Mouse (Mus musculus): ENCODE measurements around the gene Ccdc84. TPM values are rescaled to one million over a fixed set of nuclear protein-coding genes. Genes with fewer than 3 reads are reported as not detected.
"Not testable (repeated sequence)": the region's sequence is repeated elsewhere in the genome, so short reads cannot be mapped to it uniquely, and the experiment has no call there.

The Ccdc84 gene
- polyA plus RNA-seq, 1 experiment from 2014 or later, result 35.7 TPM

DNA sequence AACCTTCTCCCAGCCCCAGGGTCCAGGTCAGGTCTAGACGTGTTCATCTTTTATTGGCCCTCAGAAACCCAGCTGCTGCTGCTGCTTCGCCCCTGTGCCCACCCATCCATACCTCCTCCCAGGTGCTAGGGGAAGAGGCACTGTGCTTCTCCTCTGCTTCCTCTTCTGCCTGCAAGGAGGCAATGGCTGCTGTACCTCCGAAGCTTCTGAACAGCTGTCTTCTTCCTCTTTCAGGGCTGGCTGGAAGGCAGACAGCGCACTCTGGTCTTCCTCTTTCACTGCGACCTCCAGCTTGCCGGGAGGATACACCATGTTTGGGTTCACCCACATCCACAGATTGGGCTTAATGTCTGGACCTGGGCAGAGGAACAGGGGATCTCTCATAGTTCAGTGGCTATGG is 17.4 kb upstream of the Ccdc84 start:
- Histone ChIP-seq H3K27me3 (ENCODE audit: control insufficient read depth, insufficient read depth, low read depth, low read length) (no peaks in the 10 kb centered on the region), H3K9ac (ENCODE audit: low read depth, low read length) (no peak overlapping the region), H3K36me3 (ENCODE audit: control insufficient read depth, insufficient read depth, low read length) (no peaks in the 10 kb centered on the region), H3K4me3 (ENCODE audit: low read depth, low read length) (no peak overlapping the region), H3K9me3 (replicated peaks; ENCODE audit: control insufficient read depth, low read length, poor library complexity, severe bottlenecking) (no peaks in the 10 kb centered on the region), H3K27ac (ENCODE audit: low read length) (no peak overlapping the region), H3K4me2 (ENCODE audit: low read length) (no peak overlapping the region), H3K4me1 (ENCODE audit: control insufficient read depth, insufficient read depth, low read length) (no peaks in the 10 kb centered on the region)
- 87% methylated on average over 6 of the region's 6 CpGs for WGBS
- no peak for ATAC-seq

- ATAC-seq, result no peak
- H3K4me2 ChIP-seq (ENCODE audit: low read length), result no peak overlapping the region
- H3K4me1 ChIP-seq (ENCODE audit: control insufficient read depth, insufficient read depth, low read length), result no peaks in the 10 kb centered on the region
- no peak overlapping the region for H3K27ac ChIP-seq (ENCODE audit: low read length)
- no peak overlapping the region for H3K4me3 ChIP-seq (ENCODE audit: low read depth, low read length)
- no peak overlapping the region for H3K9ac ChIP-seq (ENCODE audit: low read depth, low read length)
- no peaks in the 10 kb centered on the region for H3K36me3 ChIP-seq (ENCODE audit: control insufficient read depth, insufficient read depth, low read length)
- H3K9me3 ChIP-seq (replicated peaks; ENCODE audit: control insufficient read depth, low read length, poor library complexity, severe bottlenecking), result no peaks in the 10 kb centered on the region
- no peaks in the 10 kb centered on the region for H3K27me3 ChIP-seq (ENCODE audit: control insufficient read depth, insufficient read depth, low read depth, low read length)
- 58% methylated on average over 5 of the region's 5 CpGs for WGBS
Measured at GRCm38 (mm10) chr9:44432577-44433185, 14.3 kb upstream of the Ccdc84 start.

DNA sequence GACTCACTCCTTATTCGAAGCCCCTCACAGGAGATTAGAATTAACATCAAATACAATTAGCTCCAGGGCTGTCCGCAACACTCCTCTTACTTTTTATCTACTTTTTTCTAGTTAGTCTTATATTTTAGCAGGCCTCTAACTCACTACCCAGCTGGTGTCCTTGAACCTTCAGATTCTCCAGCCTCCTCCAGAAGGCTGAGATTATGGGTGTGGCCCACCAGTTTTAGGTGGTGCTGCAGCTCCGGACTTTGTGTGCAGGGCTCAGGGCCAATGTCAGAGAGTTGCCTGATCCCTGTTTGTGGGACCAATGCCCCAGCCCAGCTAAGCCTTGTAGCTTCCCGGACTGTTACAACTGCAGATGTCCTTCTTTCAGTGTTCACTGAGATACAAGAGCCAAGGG is 5.2 kb upstream of the Ccdc84 start:
- Histone ChIP-seq H3K27me3 (ENCODE audit: control insufficient read depth, insufficient read depth, low read depth, low read length) (no peaks in the 10 kb centered on the region), H3K27ac (ENCODE audit: low read length) (no peak overlapping the region), H3K36me3 (ENCODE audit: control insufficient read depth, insufficient read depth, low read length) (no peaks in the 10 kb centered on the region), H3K9me3 (replicated peaks; ENCODE audit: control insufficient read depth, low read length, poor library complexity, severe bottlenecking) (no peaks in the 10 kb centered on the region), H3K4me2 (ENCODE audit: low read length) (no peak overlapping the region), H3K4me3 (ENCODE audit: low read depth, low read length) (no peak overlapping the region), H3K4me1 (ENCODE audit: control insufficient read depth, insufficient read depth, low read length) (peaks cover 2% of the 10 kb centered on the region; the same call in 1 of the 2 replicates), H3K9ac (ENCODE audit: low read depth, low read length) (no peak overlapping the region)
- WGBS, result 88% methylated on average over 4 of the region's 4 CpGs
- no peak for ATAC-seq

- Histone ChIP-seq H3K36me3 (ENCODE audit: control insufficient read depth, insufficient read depth, low read length) (no peaks in the 10 kb centered on the region), H3K4me1 (ENCODE audit: control insufficient read depth, insufficient read depth, low read length) (peaks cover 19% of the 10 kb centered on the region), H3K9me3 (replicated peaks; ENCODE audit: control insufficient read depth, low read length, poor library complexity, severe bottlenecking) (no peaks in the 10 kb centered on the region), H3K27me3 (ENCODE audit: control insufficient read depth, insufficient read depth, low read depth, low read length) (no peaks in the 10 kb centered on the region), H3K9ac (ENCODE audit: low read depth, low read length) (no peak overlapping the region), H3K27ac (ENCODE audit: low read length) (no peak overlapping the region), H3K4me3 (ENCODE audit: low read depth, low read length) (no peak overlapping the region), H3K4me2 (ENCODE audit: low read length) (no peak overlapping the region)
- 89% methylated on average over 5 of the region's 5 CpGs for WGBS
- no peak for ATAC-seq
Measured at GRCm38 (mm10) chr9:44420280-44420898, 2.0 kb upstream of the Ccdc84 start.

GRCm38 (mm10) chr9:44419730-44420129 is 1.4 kb upstream of the Ccdc84 start:
- not testable (repeated sequence) for H3K4me3 ChIP-seq (ENCODE audit: low read depth, low read length); H3K4me2 ChIP-seq (ENCODE audit: low read length); H3K9me3 ChIP-seq (replicated peaks; ENCODE audit: control insufficient read depth, low read length, poor library complexity, severe bottlenecking); H3K27ac ChIP-seq (ENCODE audit: low read length); H3K9ac ChIP-seq (ENCODE audit: low read depth, low read length); H3K27me3 ChIP-seq (ENCODE audit: control insufficient read depth, insufficient read depth, low read depth, low read length); ATAC-seq; H3K36me3 ChIP-seq (ENCODE audit: control insufficient read depth, insufficient read depth, low read length)
- peaks cover 19% of the 10 kb centered on the region for H3K4me1 ChIP-seq (ENCODE audit: control insufficient read depth, insufficient read depth, low read length)
- WGBS, result 97% methylated on average over 9 of the region's 9 CpGs

- Histone ChIP-seq H3K4me3 (ENCODE audit: low read depth, low read length) (peak overlapping the region; percentile 84), H3K27me3 (ENCODE audit: control insufficient read depth, insufficient read depth, low read depth, low read length) (no peaks in the 10 kb centered on the region), H3K4me1 (ENCODE audit: control insufficient read depth, insufficient read depth, low read length) (peaks cover 19% of the 10 kb centered on the region), H3K27ac (ENCODE audit: low read length) (peak overlapping the region; percentile 71), H3K36me3 (ENCODE audit: control insufficient read depth, insufficient read depth, low read length) (no peaks in the 10 kb centered on the region), H3K9me3 (replicated peaks; ENCODE audit: control insufficient read depth, low read length, poor library complexity, severe bottlenecking) (no peaks in the 10 kb centered on the region), H3K4me2 (ENCODE audit: low read length) (peak overlapping the region; percentile 89), H3K9ac (ENCODE audit: low read depth, low read length) (peak overlapping the region; percentile 97)
- peak; percentile 92 for ATAC-seq
- under 1% methylated on average over 38 of the region's 38 CpGs for WGBS
Measured at GRCm38 (mm10) chr9:44417892-44418363, 441 bp downstream of the Ccdc84 start.

DNA sequence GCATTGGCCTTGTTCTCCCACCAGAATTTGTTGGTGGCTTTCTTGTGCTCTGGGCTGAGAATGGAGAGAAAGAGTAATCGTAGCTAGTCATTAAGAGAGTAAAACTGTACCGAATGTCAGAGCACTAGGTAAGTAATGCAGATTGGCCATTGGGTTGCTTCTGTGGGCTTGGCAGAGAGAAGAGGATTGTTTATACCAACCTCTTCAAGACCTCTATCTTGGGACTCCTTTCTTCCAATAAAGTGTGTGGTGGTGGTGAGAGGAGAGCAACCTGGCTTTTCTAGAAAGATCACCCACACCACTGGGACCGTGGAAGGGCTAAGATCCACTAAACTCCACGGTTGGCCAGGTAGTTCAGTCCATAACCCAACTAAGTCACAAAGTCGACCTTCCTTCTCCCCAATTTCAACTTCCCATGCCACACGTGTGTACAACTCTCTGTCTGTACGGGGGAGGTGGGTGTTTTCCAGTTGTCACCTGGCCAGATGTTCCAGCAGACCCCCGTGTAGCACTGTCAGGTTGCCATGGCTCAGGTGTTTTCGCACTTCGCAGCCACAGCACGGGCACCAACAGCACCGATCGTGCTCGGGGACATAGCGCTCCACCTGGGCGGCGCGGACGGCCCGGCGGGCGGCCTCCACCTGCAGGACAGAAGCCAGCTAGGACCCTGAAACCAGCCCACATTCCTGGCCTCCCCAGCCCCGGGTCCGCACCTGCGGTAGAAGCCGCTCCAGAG is 1.0 kb downstream of the Ccdc84 start:
- Histone ChIP-seq H3K4me3 (ENCODE audit: low read depth, low read length) (peak overlapping the region; percentile 84), H3K4me1 (ENCODE audit: control insufficient read depth, insufficient read depth, low read length) (peaks cover 19% of the 10 kb centered on the region), H3K9me3 (replicated peaks; ENCODE audit: control insufficient read depth, low read length, poor library complexity, severe bottlenecking) (no peaks in the 10 kb centered on the region), H3K36me3 (ENCODE audit: control insufficient read depth, insufficient read depth, low read length) (0 out of 2 replicates have a peak, but pooled peaks cover 4% of the 10 kb centered on the region), H3K27ac (ENCODE audit: low read length) (peak overlapping the region; percentile 71), H3K9ac (ENCODE audit: low read depth, low read length) (peak overlapping the region; percentile 97), H3K4me2 (ENCODE audit: low read length) (peak overlapping the region; percentile 89), H3K27me3 (ENCODE audit: control insufficient read depth, insufficient read depth, low read depth, low read length) (no peaks in the 10 kb centered on the region)
- WGBS, result 8% methylated on average over 26 of the region's 26 CpGs
- ATAC-seq, result peak; percentile 76

DNA sequence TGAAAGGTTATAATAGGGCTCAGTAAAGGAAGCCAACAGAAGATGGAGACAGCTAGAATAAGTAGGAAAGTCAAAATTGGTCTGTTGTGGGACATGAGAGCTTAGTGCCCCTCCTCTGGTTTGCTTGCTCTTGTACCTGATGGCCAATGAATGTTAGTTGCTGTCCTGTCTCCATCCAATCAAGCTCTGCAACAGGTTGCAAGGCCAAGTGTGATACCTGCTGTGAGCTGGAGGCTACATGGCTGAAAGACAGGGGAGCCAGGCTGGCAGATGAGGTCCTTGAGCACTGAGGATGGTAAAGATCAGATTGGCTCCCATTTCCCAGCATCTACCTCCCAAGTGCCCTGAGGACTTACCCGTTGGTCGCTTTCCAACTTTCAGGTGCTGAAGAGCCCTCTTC is 5.6 kb downstream of the Ccdc84 start:
- Histone ChIP-seq H3K27ac (ENCODE audit: low read length) (no peak overlapping the region), H3K9me3 (replicated peaks; ENCODE audit: control insufficient read depth, low read length, poor library complexity, severe bottlenecking) (no peaks in the 10 kb centered on the region), H3K4me1 (ENCODE audit: control insufficient read depth, insufficient read depth, low read length) (peaks cover 22% of the 10 kb centered on the region), H3K36me3 (ENCODE audit: control insufficient read depth, insufficient read depth, low read length) (peaks cover 13% of the 10 kb centered on the region; the same call in 1 of the 2 replicates), H3K4me3 (ENCODE audit: low read depth, low read length) (no peak overlapping the region), H3K4me2 (ENCODE audit: low read length) (no peak overlapping the region), H3K9ac (ENCODE audit: low read depth, low read length) (no peak overlapping the region), H3K27me3 (ENCODE audit: control insufficient read depth, insufficient read depth, low read depth, low read length) (no peaks in the 10 kb centered on the region)
- 85% methylated on average over 2 of the region's 2 CpGs for WGBS
- ATAC-seq, result no peak

DNA sequence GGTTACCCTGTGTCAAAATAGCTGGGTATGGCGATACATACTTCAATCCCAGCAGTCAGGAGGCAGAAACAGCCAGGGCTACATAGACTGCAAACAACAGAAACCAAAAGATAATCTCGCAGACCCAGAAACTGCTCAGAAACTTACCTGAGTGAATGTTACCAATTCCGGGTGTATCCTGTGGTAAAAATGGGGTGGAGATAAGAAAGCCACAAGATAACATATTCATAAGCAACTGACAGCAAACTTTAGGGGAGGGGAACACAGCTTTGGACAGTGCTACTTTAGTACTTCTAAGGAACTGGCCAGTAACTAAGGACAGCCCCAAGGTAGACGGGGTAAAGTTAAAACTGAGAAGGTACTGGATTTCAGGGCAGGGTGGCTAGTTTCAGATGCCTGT is 6.1 kb downstream of the Ccdc84 start:
- H3K4me2 ChIP-seq (ENCODE audit: low read length), result no peak overlapping the region
- H3K27me3 ChIP-seq (ENCODE audit: control insufficient read depth, insufficient read depth, low read depth, low read length), result no peaks in the 10 kb centered on the region
- no peak overlapping the region for H3K27ac ChIP-seq (ENCODE audit: low read length)
- peaks cover 13% of the 10 kb centered on the region; the same call in 1 of the 2 replicates for H3K36me3 ChIP-seq (ENCODE audit: control insufficient read depth, insufficient read depth, low read length)
- no peak overlapping the region for H3K9ac ChIP-seq (ENCODE audit: low read depth, low read length)
- H3K9me3 ChIP-seq (replicated peaks; ENCODE audit: control insufficient read depth, low read length, poor library complexity, severe bottlenecking), result no peaks in the 10 kb centered on the region
- no peak for ATAC-seq
- H3K4me1 ChIP-seq (ENCODE audit: control insufficient read depth, insufficient read depth, low read length), result peaks cover 20% of the 10 kb centered on the region
- no peak overlapping the region for H3K4me3 ChIP-seq (ENCODE audit: low read depth, low read length)
- 89% methylated on average over 4 of the region's 4 CpGs for WGBS
